Mouse (Mus musculus): ENCODE measurements around the gene Prkcd. TPM values are rescaled to one million over a fixed set of nuclear protein-coding genes. Genes with fewer than 3 reads are reported as not detected.
"Not testable (repeated sequence)": the region's sequence is repeated elsewhere in the genome, so short reads cannot be mapped to it uniquely, and the experiment has no call there.

The Prkcd gene
- polyA plus RNA-seq, 1 experiment from 2014 or later: 54.3 TPM

DNA sequence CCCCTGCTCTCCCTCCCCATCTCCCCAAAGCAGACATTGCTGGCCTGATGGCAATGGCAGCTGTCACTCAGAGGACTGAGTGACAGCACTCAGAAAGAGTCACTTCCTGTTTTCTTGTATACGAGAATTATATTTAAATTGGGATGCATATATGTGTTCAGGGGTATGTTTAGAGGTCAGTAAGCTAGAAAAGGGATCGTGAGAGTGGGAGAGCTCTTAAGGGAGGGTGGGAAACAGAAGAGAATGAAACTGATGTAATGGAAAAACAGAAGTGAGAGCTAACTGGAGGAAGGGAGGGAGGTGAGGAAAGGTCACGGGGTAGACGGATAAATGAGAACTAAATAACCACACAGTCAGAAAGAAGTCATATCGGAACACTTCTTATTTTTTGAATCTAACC lies 46.8 kb downstream of the Prkcd start:
- Histone ChIP-seq H3K4me1 (peaks cover under 1% of the 10 kb centered on the region; the same call in 1 of the 2 replicates), H3K27ac (no peak overlapping the region), H3K4me3 (no peak overlapping the region), H3K9me3 (no peaks in the 10 kb centered on the region), H3K36me3 (peaks cover 15% of the 10 kb centered on the region; the same call in 1 of the 2 replicates), H3K9ac (no peak overlapping the region), H3K4me2 (replicated peaks) (no peak overlapping the region), H3K27me3 (replicated peaks) (no peaks in the 10 kb centered on the region)
- WGBS: 88% methylated on average over 5 of the region's 5 CpGs
- no peak for ATAC-seq (ENCODE audit: low FRiP score, low read depth)

DNA sequence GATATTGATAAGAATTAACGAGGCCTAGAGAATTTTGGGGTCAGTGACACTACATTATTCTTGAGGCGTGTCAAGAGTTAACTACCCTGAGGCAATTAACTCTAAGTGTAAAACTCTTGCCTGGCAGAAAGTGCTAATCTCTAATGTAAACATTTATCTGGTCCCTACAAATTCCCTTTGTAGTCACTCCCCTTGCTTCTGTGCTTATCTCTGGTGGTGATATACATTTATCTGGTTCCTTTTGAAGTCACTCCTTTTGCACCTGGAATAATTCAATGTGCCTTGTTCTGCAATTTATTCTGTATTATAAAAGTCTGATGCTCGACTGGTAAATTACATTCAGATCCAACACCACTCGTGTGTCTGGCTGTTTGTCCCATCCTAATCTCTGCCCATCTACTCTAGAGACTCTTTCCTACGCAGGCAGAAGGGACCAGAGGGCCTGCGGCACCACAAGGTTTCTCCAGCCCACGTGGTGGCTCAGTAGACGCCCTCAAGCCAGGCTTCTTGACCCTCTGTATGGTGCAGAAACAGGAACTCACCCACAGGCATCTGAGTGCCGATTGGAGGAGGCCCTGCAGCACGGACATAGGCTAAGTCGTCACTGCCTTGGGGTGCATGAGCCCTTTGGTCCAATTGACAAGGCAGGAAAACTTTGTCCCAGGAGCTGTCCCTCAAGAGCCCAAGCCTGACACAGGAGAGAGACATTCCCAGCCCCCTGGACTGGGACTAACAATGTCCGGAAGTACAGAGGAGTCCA lies 48.5 kb downstream of the Prkcd start:
- H3K27ac ChIP-seq; ATAC-seq (ENCODE audit: low FRiP score, low read depth); H3K9me3 ChIP-seq; H3K9ac ChIP-seq; H3K4me3 ChIP-seq; H3K4me2 ChIP-seq (replicated peaks); H3K4me1 ChIP-seq; H3K27me3 ChIP-seq (replicated peaks): not testable (repeated sequence)
- WGBS: 58% methylated on average over 10 of the region's 12 CpGs
- peaks cover 27% of the 10 kb centered on the region for H3K36me3 ChIP-seq

DNA sequence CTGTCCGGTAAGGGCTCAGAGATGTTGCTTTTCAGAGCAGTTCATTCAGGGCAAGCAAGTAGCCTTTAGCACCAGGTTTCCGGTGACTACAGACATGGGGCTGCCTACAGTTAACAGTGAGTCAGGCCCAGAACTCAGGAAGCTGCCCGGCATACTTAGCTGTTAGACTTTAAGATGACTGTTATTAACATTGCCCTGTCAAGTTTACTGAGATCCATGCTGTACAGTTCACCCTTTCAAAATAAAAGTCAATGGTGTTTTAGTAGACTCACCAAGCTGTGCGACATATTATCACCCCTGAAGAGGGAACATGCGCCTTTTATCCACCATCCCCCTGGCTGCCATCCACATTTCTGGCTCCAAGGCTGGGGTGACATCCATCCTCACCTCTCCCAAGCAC lies 49.8 kb downstream of the Prkcd start:
- no peak overlapping the region for H3K4me2 ChIP-seq (replicated peaks)
- WGBS: 84% methylated on average over 5 of the region's 5 CpGs
- no peaks in the 10 kb centered on the region for H3K27me3 ChIP-seq (replicated peaks)
- no peak for ATAC-seq (ENCODE audit: low FRiP score, low read depth)
- H3K9ac ChIP-seq: no peak overlapping the region
- no peaks in the 10 kb centered on the region for H3K4me1 ChIP-seq
- no peak overlapping the region for H3K27ac ChIP-seq
- no peak overlapping the region for H3K4me3 ChIP-seq
- peaks cover 39% of the 10 kb centered on the region for H3K36me3 ChIP-seq
- no peaks in the 10 kb centered on the region for H3K9me3 ChIP-seq

- no peaks in the 10 kb centered on the region for H3K27me3 ChIP-seq (replicated peaks)
- no peak overlapping the region for H3K4me2 ChIP-seq (replicated peaks)
- H3K4me3 ChIP-seq: no peak overlapping the region
- 79% methylated on average over 7 of the region's 7 CpGs for WGBS
- no peak for ATAC-seq (ENCODE audit: low FRiP score, low read depth)
- peaks cover 44% of the 10 kb centered on the region for H3K36me3 ChIP-seq
- no peak overlapping the region for H3K9ac ChIP-seq
- no peak overlapping the region for H3K27ac ChIP-seq
- no peaks in the 10 kb centered on the region for H3K9me3 ChIP-seq
- no peaks in the 10 kb centered on the region for H3K4me1 ChIP-seq
These were observed 50.2 kb downstream of the Prkcd start for GRCm38 (mm10) chr14:30575791-30576190.

DNA sequence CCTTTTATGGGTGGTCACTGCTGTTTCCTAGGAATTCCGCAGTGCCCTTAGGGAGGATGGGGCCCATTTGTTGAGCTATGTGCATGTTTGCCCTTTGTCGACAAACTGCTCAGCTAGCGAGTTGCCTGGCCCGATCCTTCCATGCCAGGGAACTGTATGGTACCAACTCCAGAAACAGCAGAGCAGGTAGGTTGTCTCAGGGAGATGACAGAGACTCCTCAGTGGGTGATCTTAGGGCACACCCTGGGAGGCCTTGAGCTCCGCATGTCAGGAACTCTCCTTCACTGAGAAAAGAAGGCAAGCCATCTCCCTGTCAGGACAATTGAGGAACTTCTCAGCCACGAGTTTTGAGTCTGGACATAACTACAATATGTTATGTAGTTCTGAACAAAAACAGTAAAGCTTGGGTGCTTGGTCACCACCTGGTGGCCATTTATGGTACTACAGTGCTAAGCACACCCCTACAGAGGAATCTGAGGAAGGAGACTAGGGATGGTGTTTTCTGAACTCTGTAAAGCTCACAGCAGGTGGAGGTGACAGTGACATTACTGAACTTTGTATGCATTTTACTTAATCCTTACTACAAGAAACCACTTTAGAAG lies 51.9 kb downstream of the Prkcd start:
- H3K4me1 ChIP-seq: no peaks in the 10 kb centered on the region
- no peak overlapping the region for H3K27ac ChIP-seq
- no peak for ATAC-seq (ENCODE audit: low FRiP score, low read depth)
- peaks cover 59% of the 10 kb centered on the region for H3K36me3 ChIP-seq
- 75% methylated on average over 6 of the region's 6 CpGs for WGBS
- H3K27me3 ChIP-seq (replicated peaks): no peaks in the 10 kb centered on the region
- no peak overlapping the region for H3K4me2 ChIP-seq (replicated peaks)
- H3K9ac ChIP-seq: no peak overlapping the region
- H3K9me3 ChIP-seq: no peaks in the 10 kb centered on the region
- H3K4me3 ChIP-seq: no peak overlapping the region

DNA sequence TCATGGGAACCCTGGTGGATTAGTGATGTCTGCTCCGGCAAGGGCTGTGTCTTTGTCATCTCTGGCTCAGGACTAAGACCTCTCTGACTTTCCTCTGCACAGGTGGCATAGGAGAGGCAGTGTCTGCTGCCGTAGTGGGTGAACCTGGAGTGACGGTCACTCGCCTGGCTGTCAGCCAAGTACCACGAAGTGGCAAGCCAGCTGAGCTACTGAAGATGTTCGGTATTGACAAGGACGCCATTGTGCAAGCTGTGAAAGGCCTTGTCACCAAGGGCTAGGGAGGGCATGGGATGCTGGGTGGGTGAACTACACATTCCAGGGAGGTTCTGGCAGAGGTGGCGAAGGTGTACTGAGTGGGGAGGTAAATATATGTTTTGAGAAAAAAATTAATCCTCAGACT lies 52.8 kb downstream of the Prkcd start:
- Histone ChIP-seq H3K9me3 (no peaks in the 10 kb centered on the region), H3K4me1 (no peaks in the 10 kb centered on the region), H3K4me3 (no peak overlapping the region), H3K4me2 (replicated peaks) (no peak overlapping the region), H3K27me3 (replicated peaks) (no peaks in the 10 kb centered on the region), H3K9ac (no peak overlapping the region), H3K27ac (no peak overlapping the region), H3K36me3 (peaks cover 68% of the 10 kb centered on the region)
- no peak for ATAC-seq (ENCODE audit: low FRiP score, low read depth)
- WGBS: 77% methylated on average over 8 of the region's 8 CpGs

- Histone ChIP-seq H3K9me3 (no peaks in the 10 kb centered on the region), H3K36me3 (peaks cover 76% of the 10 kb centered on the region)
- 92% methylated on average over 10 of the region's 10 CpGs for WGBS
These were observed 53.8 kb downstream of the Prkcd start for GRCm38 (mm10) chr14:30572253-30572652.

DNA sequence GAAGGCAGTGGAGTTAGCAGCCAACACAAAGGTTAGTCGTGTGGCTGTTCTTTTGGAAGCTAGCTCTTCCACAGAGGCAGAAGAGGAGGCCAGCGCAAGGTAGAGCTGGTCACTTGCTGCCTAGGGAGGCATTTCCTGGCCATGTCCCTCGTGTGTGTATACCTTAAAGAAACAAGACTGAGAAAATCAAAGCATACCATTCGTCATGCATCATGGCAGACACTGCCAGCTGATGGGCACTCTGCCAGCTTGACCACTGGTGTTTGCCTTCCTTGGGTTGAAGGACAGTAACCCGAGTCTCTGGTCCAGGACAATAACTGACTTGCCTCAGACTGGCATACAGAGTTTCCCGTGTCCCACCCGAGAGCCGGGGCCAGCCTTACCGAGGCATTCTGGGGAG lies 55.7 kb downstream of the Prkcd start:
- H3K36me3 ChIP-seq: peaks cover 86% of the 10 kb centered on the region
- H3K4me1 ChIP-seq: no peaks in the 10 kb centered on the region
- no peak for ATAC-seq (ENCODE audit: low FRiP score, low read depth)
- WGBS: 89% methylated on average over 9 of the region's 9 CpGs
- no peaks in the 10 kb centered on the region for H3K9me3 ChIP-seq
- no peak overlapping the region for H3K4me3 ChIP-seq
- no peak overlapping the region for H3K27ac ChIP-seq
- H3K4me2 ChIP-seq (replicated peaks): no peak overlapping the region
- no peak overlapping the region for H3K9ac ChIP-seq
- no peaks in the 10 kb centered on the region for H3K27me3 ChIP-seq (replicated peaks)

More at GRCm38 (mm10) chr14:30572253-30572652, 53.8 kb downstream of the Prkcd start:
- Histone ChIP-seq H3K4me3 (no peak overlapping the region), H3K9ac (no peak overlapping the region), H3K27me3 (replicated peaks) (no peaks in the 10 kb centered on the region), H3K27ac (no peak overlapping the region), H3K4me1 (no peaks in the 10 kb centered on the region), H3K4me2 (replicated peaks) (no peak overlapping the region)
- ATAC-seq (ENCODE audit: low FRiP score, low read depth): no peak

DNA sequence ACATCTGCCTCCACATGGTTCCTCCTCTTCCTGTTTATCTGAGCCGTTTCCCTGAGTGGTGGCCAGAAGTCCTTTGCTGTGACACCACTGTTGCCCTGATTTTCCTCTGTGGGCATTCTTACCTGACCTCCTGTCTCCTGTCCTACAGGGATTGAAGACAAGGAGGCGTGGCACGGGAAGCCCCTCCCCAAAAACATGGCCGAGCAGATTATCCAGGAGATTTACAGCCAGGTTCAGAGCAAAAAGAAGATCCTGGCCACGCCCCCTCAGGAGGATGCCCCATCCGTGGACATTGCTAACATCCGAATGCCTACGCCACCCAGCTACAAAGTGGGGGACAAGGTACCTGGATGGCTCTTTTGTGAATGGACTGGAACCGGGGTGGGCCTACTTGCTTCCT lies 58.0 kb downstream of the Prkcd start:
- Histone ChIP-seq H3K27ac (no peak overlapping the region), H3K4me2 (replicated peaks) (no peak overlapping the region), H3K4me3 (no peak overlapping the region), H3K27me3 (replicated peaks) (no peaks in the 10 kb centered on the region), H3K9me3 (no peaks in the 10 kb centered on the region), H3K36me3 (peaks cover 90% of the 10 kb centered on the region), H3K9ac (no peak overlapping the region), H3K4me1 (no peaks in the 10 kb centered on the region)
- ATAC-seq (ENCODE audit: low FRiP score, low read depth): no peak
- WGBS: 89% methylated on average over 9 of the region's 9 CpGs

GRCm38 (mm10) chr14:30566317-30566716 lies 59.7 kb downstream of the Prkcd start:
- no peaks in the 10 kb centered on the region for H3K27me3 ChIP-seq (replicated peaks)
- H3K9ac ChIP-seq: no peak overlapping the region
- H3K27ac ChIP-seq: no peak overlapping the region
- ATAC-seq (ENCODE audit: low FRiP score, low read depth): no peak
- H3K9me3 ChIP-seq: no peaks in the 10 kb centered on the region
- peaks cover 6% of the 10 kb centered on the region for H3K4me1 ChIP-seq
- peaks cover 79% of the 10 kb centered on the region for H3K36me3 ChIP-seq
- 98% methylated on average over 6 of the region's 6 CpGs for WGBS
- H3K4me2 ChIP-seq (replicated peaks): no peak overlapping the region
- no peak overlapping the region for H3K4me3 ChIP-seq

DNA sequence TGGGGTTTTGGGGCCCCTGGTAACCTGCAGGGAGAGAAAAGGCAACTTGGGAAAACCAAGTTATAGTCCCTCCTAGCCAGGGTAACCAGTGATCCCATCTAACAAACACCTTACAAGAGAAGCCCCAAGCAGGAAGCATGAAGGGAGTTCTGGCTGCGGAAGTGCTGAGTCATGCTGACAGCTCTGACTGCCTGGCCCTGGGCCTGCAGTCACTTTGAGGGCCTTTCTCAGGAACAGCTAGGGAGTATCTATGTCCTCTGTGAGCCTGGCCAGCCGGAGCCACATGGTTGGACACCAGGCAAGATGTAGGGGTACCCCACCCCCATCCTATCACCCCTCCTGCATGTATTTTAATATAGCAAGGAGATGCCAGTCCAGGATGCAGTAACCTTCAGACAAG lies 61.6 kb downstream of the Prkcd start:
- no peak overlapping the region for H3K27ac ChIP-seq
- H3K4me1 ChIP-seq: peaks cover 7% of the 10 kb centered on the region
- H3K4me2 ChIP-seq (replicated peaks): no peak overlapping the region
- H3K9me3 ChIP-seq: no peaks in the 10 kb centered on the region
- peaks cover 80% of the 10 kb centered on the region for H3K36me3 ChIP-seq
- no peak overlapping the region for H3K4me3 ChIP-seq
- ATAC-seq (ENCODE audit: low FRiP score, low read depth): no peak
- 100% methylated on average over 2 of the region's 2 CpGs for WGBS
- H3K9ac ChIP-seq: no peak overlapping the region
- H3K27me3 ChIP-seq (replicated peaks): no peaks in the 10 kb centered on the region

GRCm38 (mm10) chr14:30562343-30562742 lies 63.7 kb downstream of the Prkcd start:
- no peak overlapping the region for H3K4me3 ChIP-seq
- no peak for ATAC-seq (ENCODE audit: low FRiP score, low read depth)
- peaks cover 7% of the 10 kb centered on the region for H3K4me1 ChIP-seq
- H3K9ac ChIP-seq: no peak overlapping the region
- no peaks in the 10 kb centered on the region for H3K9me3 ChIP-seq
- H3K27me3 ChIP-seq (replicated peaks): no peaks in the 10 kb centered on the region
- H3K27ac ChIP-seq: no peak overlapping the region
- H3K36me3 ChIP-seq: peaks cover 71% of the 10 kb centered on the region
- no peak overlapping the region for H3K4me2 ChIP-seq (replicated peaks)

All from neural tube, embryonic 12.5 days (tissue).